ENCODE assay signal across 8 mouse cellular contexts in the genomic region with DNA sequence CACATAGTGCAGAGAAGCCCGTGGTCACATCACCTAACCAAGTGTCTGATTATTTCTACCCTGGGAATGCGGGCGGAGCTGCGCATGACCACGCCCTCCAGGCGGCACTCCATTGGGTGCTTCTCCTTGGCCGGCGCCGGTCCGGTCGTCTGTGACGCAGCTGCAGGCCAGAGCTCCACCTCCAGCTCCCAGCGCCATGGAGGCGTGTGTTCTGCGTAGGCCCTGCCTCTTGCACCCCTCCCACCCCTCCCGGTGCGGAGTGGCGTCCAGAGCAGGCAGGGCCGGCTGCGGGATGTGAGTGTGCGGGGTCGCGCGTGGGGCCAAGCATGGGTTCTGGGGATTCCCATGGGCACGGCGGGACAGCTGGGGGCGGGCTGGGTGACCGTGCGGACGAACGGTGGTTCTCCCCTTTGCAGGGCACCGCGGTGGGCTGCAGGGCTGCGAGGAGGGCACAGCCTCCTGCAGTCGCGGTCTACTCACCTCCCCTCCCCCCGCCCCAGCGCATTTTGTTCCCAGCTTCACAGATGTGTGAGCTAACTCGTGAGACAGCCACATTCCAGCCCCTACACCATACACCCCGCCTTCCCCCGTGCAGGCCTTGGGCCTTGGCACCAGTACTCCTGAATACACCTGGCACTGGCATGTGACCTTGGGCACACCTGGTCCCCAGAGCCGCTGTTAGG. TPM values are rescaled to one million over a fixed set of nuclear protein-coding genes. Genes with fewer than 3 reads are reported as not detected.
DNase-seq lines count a peak whose midpoint lies in the region; ATAC-seq lines count a peak whose summit lies in the region.

A gene (plus strand): TSS at position 112 of the 683 bp plus-strand sequence.

- H3K4me3 ChIP-seq in hindbrain, embryonic 14.5 days (replicated peaks; ENCODE audit: low read length) = peak within 1 kb of the TSS; percentile 63

- ATAC-seq in hindbrain, embryonic 14.5 days (ENCODE audit: low FRiP score) = peak; percentile 92

- H3K9me3 ChIP-seq in hindbrain, embryonic 14.5 days (ENCODE audit: control insufficient read depth, low read length) = no peaks in the 10 kb centered on the region

- peak within 1 kb of the TSS; percentile 78 for H3K9ac ChIP-seq in hindbrain, embryonic 14.5 days

- peak within 1 kb of the TSS; percentile 95 for H3K4me2 ChIP-seq in hindbrain, embryonic 14.5 days (replicated peaks)

- H3K27ac ChIP-seq in hindbrain, embryonic 14.5 days = peak within 1 kb of the TSS; percentile 89

- no peaks in the 10 kb centered on the region for H3K27me3 ChIP-seq in hindbrain, embryonic 14.5 days (ENCODE audit: control insufficient read depth, insufficient read depth, low read length)

- DNase-seq in R1 (ENCODE audit: low read depth, low spot score) = peak; percentile 96
- peak; percentile 89 to 94 for DNase-seq in cerebellum, postnatal 25 days
- peak; percentile 70 to 74 for DNase-seq in frontal cortex, postnatal 25 days (ENCODE audit: low spot score in 2 of 2)
- DNase-seq in hindbrain, embryonic 14.5 days (ENCODE audit: low spot score) = peak; percentile 84
- peak; percentile 89 to 91 for DNase-seq in layer of hippocampus, postnatal 36 days
- DNase-seq in lung, postnatal 36 days = peak; percentile 95
- peak; percentile 96 for DNase-seq in retina, postnatal 1 day
- DNase-seq in urinary bladder, adult 18-20 months (ENCODE audit: low spot score in 2 of 2) = peak; percentile 77 to 86

- WGBS in hindbrain, embryonic 14.5 days = under 1% methylated on average over 40 of the region's 42 CpGs

- 0 out of 2 replicates have a peak, but pooled peaks cover 4% of the 10 kb centered on the region for H3K36me3 ChIP-seq in hindbrain, embryonic 14.5 days (replicated peaks; ENCODE audit: control insufficient read depth, insufficient read depth)

- peaks cover 77% of the 10 kb centered on the region for H3K4me1 ChIP-seq in hindbrain, embryonic 14.5 days (replicated peaks; ENCODE audit: control insufficient read depth, insufficient read depth, low read length)

RNA-seq across cellular contexts. Expression of the gene that starts here (rescaled TPM):
- polyA plus RNA-seq in hindbrain, embryonic 14.5 days (2014; fragmentation: Nextera tagmentation; extraction: Ambion mirVana) = 42.7 and 50.1 TPM in 2 replicates
- total RNA-seq in layer of hippocampus, postnatal 36 days (2021) = 100 to 1,000 TPM; 143 to 159 TPM

Comparison
In these comparisons a context has a peak if more than half of its experiments do, and no peak if none do; other contexts are left out.
1. Peak in every context shown above with its lines: DNase-seq, ATAC-seq, H3K4me3 ChIP-seq and H3K27ac ChIP-seq.